Comparison of ENCODE assay signal across 30 mouse cellular contexts in the genomic region with DNA sequence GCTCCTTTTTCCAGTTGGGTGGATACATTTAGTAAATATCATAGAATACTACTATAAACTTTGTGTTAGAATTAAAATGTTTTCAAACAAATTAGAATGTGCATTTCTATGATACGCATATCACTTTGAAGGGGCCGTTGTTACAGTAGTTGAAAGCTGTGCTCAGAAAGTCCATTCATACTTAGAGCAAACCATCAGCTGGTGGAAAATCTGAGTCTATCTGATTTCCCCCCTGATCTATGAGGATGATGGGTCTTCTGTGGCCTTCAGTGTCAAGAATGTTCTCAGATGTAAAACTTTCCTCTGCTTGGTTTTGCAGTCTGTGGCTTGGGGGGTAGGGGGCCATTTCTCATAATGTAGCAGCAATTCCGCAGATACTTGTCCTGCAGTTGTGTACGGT.
"Had no signal": no experiment of that assay in that cellular context is flagged by ENCODE, and none has a peak within 500 bp of the region (broad histone marks: within the 10 kb centered on the region; RNA-seq: fewer than 3 reads in every experiment).

No protein-coding gene starts in this region.

- H3K4me3 ChIP-seq: limb, embryonic 10.5 days; limb, embryonic 12.5 days; limb, embryonic 13.5 days; limb, embryonic 15.5 days; liver, embryonic 12.5 days; liver, embryonic 13.5 days; liver, embryonic 15.5 days; lung, embryonic 15.5 days; megakaryocyte, embryonic 14.5 days; midbrain, embryonic 10.5 days; midbrain, embryonic 12.5 days; midbrain, embryonic 13.5 days; midbrain, embryonic 15.5 days; myocyte; neural tube, embryonic 12.5 days had no signal

- H3K27ac ChIP-seq: limb, embryonic 10.5 days; limb, embryonic 12.5 days; limb, embryonic 13.5 days; limb, embryonic 15.5 days; liver, embryonic 12.5 days; liver, embryonic 13.5 days; liver, embryonic 14.5 days; liver, embryonic 15.5 days; lung, embryonic 15.5 days; macrophage; midbrain, embryonic 10.5 days; midbrain, embryonic 12.5 days; midbrain, embryonic 13.5 days; midbrain, embryonic 15.5 days; neural tube, embryonic 12.5 days had no signal

- H3K9me3 ChIP-seq: limb, embryonic 10.5 days; limb, embryonic 12.5 days; limb, embryonic 13.5 days; limb, embryonic 15.5 days; liver, embryonic 12.5 days; liver, embryonic 13.5 days; liver, embryonic 15.5 days; lung, embryonic 15.5 days; megakaryocyte, embryonic 14.5 days; midbrain, embryonic 10.5 days; midbrain, embryonic 12.5 days; midbrain, embryonic 13.5 days; midbrain, embryonic 15.5 days; neural tube, embryonic 12.5 days had no signal

- H3K36me3 ChIP-seq: limb, embryonic 10.5 days; limb, embryonic 12.5 days; limb, embryonic 13.5 days; limb, embryonic 15.5 days; liver, embryonic 12.5 days; liver, embryonic 13.5 days; liver, embryonic 15.5 days; lung, embryonic 15.5 days; midbrain, embryonic 10.5 days; midbrain, embryonic 12.5 days; midbrain, embryonic 13.5 days; midbrain, embryonic 15.5 days; neural tube, embryonic 12.5 days had no signal

- H3K4me2 ChIP-seq: limb, embryonic 12.5 days; limb, embryonic 13.5 days; limb, embryonic 15.5 days; liver, embryonic 11.5 days; liver, embryonic 12.5 days; liver, embryonic 13.5 days; liver, embryonic 15.5 days; lung, embryonic 14.5 days; lung, embryonic 15.5 days; midbrain, embryonic 11.5 days; midbrain, embryonic 12.5 days; midbrain, embryonic 13.5 days; midbrain, embryonic 15.5 days; neural tube, embryonic 12.5 days had no signal

- H3K4me1 ChIP-seq: limb, embryonic 10.5 days; limb, embryonic 12.5 days; limb, embryonic 13.5 days; limb, embryonic 15.5 days; liver, embryonic 12.5 days; liver, embryonic 13.5 days; liver, embryonic 15.5 days; lung, embryonic 15.5 days; megakaryocyte, embryonic 14.5 days; midbrain, embryonic 15.5 days; neural tube, embryonic 12.5 days had no signal

- DNase-seq: left cerebral cortex, postnatal 4 days; liver; liver, embryonic 13.5 days; liver, postnatal 0 days; lung, adult 18-20 months; lung, adult 2 months; lung, embryonic 14.5 days; lung, postnatal 10 days; lung, postnatal 14 days; lung, postnatal 36 days; lung, postnatal 4 days; midbrain, embryonic 14.5 days had no signal

- H3K9ac ChIP-seq: limb, embryonic 12.5 days; limb, embryonic 13.5 days; limb, embryonic 15.5 days; liver, embryonic 12.5 days; liver, embryonic 13.5 days; liver, embryonic 14.5 days; liver, embryonic 15.5 days; liver, postnatal 0 days; lung, embryonic 14.5 days; lung, embryonic 15.5 days; midbrain, embryonic 12.5 days; midbrain, embryonic 13.5 days; midbrain, embryonic 15.5 days; neural tube, embryonic 12.5 days had no signal

- H3K27me3 ChIP-seq: limb, embryonic 12.5 days; limb, embryonic 13.5 days; limb, embryonic 15.5 days; liver, embryonic 12.5 days; liver, embryonic 13.5 days; liver, embryonic 15.5 days; lung, embryonic 15.5 days; megakaryocyte, embryonic 14.5 days; midbrain, embryonic 12.5 days; midbrain, embryonic 13.5 days; midbrain, embryonic 15.5 days; neural tube, embryonic 12.5 days had no signal
